Mouse (Mus musculus) retina, postnatal 7 days (tissue): Measurements from ENCODE around the gene Gpr55.

Experiments used
- DNase-seq: peaks from one replicate; pipeline ENCODE4 v3.0.0-alpha.2; 2012; ENCODE audit warnings: low read depth, low spot score

The Gpr55 gene

DNA sequence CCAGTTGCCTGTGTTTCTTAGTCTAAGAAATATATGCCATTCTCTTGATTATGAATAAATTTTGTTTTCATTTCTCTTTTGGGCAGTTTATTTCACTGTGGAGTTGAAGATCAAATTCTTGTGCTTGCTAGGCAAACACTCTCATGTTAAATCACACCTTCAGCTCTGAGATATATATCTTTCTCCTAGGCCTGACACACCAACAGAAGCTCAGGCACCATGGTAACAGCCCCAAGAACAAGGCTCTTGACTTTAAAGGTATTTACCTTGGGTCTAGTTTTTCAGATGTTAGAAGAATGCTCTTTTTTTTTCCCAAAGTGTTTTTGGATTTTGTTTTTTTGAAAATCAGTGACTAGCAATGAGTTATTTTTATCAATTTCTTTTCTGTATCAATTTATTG is 44.9 kb downstream of the Gpr55 start:
- DNase-seq = no peak

DNA sequence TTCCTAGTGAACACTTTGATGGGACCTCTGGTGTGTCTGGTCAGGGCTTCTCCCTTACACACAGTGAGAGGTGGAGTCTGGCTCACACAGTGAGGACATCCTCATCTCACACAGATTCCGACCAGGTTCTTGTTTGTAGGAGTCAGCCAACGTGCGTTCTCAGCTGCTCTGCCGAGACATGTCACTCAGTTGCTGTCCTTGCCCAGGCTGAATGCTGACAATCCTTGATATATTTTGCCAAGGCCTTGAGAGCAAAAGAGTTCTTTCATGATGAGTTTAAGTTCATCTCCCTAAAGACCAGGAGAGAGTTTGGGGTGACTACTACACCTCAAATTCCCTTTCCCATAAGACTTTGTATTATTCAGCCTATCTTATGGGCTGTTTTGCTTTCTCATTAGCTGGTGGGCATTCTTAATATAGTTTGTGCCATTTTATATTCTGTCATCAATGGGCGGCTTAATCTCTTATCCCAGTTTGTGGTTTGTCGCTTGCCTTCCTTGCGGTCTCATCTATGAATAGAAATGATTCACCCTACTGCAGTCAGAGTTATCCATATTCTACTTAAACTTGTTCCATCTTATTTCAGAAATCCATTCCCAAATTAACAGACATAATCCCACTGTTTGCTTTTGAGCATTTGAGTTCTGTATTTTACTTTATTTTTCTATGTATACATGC is 47.6 kb downstream of the Gpr55 start:
- DNase-seq = no peak

DNA sequence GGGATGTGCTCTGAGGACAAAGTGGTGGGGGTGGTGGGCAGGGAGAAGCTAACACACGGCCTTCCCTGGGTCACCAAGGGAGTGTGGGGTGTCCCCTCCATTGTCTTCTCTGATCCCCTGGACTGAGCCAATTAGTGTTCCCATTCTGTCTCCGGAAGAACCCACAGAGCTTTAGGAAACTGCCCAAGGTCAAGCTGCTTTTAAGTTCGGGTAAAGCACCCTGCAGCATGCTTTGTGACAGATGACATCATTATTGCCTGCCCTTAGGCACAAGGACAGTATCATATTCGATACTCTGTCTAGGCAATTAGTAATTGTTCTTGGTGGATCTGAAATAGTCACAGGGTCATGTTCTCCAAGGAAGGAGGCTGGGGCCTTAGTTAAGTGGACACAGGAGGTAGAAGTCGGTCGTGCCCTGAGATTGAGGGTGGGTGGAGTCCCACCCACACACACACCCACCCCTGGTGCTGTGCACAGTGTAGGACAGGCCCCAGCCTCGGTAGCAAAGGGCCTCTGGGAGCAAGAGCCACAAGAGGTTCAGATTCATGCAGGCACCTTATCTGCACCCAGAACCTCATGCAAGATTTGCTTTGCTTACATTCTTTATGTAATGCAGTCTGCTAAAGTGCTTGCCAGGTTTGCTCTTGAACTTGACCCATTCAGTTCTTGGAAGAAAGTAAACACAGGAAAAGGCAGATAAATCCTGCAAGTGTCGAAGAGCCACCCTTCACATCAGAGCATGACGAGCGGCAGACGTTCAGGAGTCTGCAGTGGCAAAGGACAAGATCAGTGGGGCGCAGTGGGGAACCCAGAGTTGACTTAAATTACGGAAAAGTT is 51.8 kb downstream of the Gpr55 start:
- DNase-seq = no peak

DNA sequence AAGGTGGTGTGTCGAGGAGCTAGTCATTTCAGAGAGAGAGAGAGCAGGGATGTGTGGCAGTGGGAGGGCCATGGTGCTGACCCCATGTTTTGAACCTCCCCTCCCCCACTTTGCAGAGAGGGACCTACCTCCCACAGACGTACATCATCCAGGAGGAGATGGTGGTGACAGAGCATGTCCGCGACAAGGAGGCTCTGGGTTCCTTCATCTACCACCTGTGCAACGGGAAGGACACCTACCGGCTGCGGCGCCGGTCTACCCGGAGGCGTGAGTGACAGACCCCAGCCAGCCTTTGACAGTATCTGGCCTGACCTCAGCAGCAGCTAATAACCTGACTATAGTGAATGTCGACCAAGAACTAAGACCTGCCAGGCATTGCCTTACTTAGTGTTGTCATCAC is 53.9 kb downstream of the Gpr55 start:
- no peak for DNase-seq

DNA sequence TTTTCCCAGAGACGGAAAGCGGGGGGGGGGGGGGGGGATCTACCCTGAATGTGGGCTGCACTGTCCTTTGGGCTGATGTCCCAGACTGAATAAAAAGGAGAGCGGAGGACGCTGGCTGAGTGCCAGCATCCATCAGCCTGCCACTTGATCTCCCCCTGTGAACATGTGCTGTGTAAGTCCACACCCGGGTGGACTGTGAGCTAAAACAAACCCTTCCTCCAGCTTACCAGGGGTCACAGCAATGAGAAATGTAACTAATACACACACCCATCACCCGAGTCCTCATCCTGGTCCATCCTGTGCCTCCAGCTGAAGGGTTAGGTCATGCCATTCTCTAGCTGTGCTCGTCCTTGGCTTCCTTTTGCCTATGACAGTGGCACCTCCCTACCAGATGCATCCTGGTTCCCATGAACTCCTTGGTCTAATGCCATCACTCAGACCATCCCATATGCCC is 58.7 kb downstream of the Gpr55 start:
- no peak for DNase-seq

DNA sequence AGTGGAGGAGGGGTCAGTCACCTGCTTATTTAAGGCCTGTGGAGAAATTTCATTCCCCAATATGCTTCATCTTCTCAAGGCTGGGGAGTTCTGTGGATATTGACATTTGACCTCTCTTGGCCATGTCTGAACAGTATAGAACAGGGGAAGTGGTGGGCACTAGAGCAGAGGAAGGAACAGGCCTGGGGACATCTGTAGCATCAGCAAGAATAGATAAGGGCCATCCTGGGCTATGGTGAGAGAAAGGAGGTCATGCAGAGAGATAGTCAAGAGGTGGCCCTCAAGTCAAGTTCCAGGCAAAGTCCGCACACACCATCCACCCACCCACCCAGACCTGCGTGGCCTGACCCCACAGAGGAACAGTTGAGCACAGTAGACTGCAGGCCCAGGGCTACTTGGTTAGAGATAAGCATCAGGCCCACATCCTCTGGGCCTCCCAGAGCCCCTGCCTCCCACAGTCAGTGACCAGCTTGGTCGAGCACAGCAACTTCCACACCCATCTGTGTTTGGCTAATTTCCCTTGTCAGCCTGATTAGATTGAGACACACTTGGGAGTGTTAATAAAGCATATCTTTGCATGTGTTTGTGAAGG is 59.2 kb downstream of the Gpr55 start:
- no peak for DNase-seq

DNA sequence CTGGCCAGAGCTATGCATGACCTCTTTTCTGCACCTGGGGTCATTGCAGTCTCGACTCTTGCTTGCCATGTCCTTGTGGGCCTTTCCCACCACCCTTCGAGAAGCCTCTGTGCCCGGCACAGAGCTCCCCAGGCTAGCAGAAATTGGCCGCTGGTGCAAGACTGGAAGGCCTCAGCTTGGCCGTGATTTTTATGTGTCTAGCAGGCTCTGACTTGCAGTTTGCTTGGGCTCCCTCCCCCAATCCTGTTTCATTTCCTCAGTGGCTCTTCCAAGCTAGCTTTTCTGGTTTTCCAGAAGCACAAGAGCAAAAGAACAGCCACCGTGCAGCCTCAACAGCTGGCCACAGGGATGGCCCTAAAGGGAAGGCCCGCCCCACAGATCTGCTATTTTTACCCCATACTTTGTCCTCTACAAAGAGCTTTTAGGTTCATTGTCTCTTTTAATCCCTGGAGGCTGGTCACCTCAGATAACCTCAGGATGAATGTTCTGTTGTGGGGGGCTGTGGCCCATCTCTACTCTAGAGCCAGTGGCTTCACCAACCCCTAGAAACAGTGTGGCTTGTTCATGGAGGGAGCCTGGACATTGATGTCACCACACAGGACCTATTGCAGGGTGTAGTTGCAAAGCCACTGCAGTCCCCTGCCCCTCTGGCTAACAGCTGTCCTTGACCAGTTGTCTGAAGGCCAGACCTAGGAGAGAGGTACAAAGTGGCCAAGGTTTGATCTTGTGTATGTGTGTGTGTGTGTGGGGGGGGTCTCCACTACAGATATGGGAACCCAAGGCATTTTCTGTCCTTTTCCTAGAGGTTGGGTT is 60.1 kb downstream of the Gpr55 start:
- no peak for DNase-seq

DNA sequence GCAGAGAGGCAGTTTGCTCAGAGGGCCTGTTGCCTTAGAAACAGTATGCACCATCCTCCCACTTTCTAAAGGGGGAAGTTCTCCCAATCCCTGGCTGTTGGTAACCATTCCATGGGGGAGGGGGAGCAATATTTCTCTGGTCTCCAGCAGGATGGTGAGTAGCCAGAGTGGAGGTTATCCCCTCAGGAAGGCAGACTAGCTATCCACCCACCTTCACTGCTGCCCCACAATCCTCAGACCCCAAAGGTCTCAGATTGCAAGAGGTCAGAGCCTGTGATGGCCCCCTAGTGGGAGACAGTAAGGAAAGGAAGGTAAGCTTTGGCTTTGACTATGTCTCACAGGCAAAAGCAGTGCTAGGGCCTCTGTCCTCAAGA is 61.4 kb downstream of the Gpr55 start:
- no peak for DNase-seq

DNA sequence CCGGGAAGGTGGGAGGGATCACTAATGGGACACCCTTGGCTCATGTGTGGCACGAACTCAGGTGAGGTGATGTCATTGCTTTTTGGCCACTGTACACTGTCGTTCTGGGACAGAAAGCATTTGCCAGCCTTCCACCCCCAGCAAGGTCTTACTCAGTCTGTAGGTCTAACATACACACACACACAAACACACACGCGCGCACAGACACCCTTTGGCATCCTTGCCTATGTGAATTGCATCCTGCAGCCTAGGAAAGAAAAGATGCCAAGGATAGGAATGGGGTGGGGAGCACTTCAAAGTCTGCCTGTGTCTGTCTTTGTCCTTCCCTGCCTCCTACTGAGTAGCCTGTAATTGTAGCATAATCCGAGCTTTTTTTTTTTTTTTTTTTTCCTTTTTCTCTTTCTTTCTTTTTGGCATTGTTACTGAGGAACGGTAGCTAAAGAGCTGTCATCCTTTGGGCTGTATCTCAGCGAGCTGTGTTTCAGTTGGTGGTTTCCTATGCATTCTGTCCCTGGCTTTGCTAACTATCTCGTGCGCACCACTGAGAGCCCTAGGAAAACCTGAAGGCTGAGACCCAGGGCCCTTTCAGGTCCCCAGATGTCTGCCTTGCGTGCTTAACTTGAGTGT is 61.9 kb downstream of the Gpr55 start:
- no peak for DNase-seq

DNA sequence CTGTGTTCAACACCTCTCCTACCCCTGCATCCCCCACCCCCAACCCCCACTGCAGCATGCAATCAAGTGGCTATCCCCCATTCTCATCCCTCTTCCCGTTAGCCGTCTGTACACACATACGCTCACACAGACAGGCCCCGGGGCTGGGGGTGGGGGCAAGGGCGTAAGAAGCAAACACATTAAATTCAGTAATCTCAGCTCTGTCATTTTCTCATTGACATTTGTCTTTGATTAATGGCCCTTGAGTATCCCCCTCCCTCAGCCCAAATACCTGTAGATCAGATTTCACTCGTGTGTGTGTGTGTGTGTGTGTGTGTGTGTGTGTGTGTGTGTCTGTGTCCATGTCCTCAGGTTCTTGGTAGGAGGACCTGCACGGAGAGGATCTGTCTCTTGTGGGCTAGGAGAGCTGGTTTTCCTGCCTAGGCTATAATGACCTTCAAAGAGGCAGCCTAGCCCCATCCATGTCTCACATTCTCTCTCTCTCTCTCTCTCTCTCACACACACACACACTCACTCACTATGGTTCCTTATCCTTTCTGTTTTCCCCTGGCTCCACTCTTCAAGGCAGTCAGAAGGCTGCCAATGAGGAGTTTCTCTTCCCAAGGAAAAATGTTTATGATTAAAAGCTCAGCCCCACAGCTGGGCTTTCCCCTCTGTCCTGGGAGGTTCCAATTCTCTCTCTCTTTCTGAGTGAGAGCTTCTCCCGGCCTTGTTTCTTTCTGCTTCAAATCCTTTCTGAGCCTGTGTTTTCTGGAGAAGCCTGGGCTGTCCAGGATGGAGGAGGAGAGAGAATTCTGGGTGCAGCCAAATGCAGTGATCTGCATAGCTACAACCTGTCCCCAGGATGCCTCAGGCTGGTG is 62.7 kb downstream of the Gpr55 start:
- DNase-seq = no peak

DNA sequence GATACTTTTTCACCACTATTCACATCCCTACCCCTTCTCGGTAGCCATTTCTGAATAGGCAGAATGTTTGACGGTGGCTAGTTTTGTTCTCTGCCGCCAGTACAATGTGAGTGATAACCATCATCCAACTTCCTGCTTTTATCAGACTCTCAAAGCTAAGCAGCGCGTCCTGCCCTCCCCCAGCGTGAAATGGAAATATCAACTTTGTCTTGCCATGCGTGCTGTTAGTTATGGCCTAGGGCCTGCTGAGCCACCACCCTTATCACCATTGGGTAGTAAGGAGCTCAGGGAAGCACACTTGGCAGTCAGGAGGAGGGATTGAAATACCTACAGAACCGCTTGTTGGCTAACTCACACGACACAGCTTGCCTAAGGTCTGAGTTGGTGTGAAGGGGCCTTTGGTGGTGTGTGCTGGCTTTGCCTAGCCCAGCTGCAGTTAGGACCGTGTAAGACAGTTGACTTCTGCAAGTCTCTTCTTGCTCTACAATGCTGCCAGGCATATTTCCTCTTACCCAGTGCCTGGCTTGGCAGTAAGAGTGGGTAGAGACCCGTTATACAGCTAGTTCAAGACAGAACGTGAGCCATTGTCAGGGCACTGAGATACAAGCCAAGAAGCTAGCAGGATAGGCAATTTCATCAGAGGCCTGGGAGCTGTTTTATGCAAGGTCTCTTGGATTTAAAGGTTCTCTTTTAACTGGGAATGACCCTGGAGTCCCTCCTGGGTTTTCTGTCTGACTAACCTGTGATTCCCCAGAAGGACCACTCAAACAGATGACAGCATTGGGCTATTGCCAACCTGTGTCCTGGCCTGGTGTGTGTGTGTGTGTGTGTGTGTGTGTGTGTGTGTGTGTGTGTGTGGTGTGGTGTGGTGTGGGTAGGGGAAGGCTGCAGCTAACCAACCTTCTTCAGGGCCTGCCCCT is 63.8 kb downstream of the Gpr55 start:
- DNase-seq = no peak

DNA sequence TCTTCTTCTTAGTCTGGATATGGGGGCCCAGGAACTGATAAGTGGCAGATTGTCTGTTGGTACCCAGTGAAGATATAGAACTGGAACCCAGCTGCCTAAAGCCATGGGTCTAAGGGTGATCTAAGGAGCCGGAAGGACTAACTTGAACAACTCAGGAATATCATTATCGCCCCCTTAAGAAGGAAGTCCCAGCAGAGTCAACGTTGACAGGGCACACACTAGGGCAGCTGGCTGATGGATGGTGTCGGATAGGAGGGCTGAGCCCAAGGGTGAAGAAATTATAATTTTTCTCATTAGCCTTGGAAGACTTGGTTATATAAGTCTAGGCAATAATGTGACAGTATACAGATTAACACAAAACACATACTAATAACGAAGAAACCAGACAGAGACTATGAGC is 64.7 kb downstream of the Gpr55 start:
- DNase-seq = no peak

DNA sequence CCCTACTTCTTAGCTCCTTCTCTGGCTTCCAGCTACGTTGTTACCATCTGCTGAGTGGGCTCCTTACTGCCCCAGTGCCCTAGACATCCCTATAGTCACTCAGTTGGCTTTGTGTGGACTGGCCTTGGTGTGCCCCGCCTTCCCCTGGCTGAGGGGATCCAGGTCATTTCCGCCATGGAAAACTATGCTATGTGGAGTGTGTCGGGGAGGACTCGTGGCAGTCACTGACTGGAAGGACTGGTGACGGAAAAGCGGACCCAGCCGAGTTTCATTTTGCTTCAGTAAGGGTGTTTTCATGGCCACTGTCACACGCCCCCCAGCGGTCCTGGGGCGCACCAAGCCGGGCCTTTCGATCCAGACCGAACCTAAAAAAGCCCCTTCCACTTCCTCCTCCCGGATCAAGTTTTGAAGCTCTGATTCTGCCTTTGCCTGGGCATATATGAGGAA is 65.4 kb downstream of the Gpr55 start:
- no peak for DNase-seq

DNA sequence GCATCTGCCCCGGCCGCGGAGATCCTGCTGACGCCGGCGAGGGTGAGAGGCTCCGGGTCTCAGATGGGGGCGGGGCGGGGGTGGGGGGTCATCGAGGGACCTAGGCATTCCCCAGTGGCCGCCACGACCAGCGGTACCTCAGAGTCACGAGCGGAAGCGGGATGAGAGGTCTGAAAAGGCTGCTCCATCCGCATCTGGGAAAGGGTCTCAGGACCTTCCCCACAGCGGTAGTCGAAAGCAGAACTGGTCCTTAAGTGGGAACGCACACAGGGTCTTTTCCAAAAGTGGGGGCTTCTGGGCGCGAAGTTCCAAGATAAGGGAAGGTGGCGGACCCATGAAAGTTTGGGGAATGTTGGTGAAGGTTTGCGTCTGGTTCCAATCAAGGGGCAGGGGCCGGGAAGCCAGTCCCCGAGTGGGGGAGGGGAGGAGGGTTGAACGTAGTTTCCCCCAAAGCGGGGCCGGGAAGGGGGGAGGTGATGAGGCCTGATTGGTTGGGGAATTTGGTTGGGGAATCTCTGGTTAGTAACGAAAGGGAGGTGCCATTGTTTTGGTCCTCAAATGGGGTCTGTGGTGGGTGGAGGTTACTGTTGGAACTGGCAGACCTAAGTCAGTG is 66.0 kb downstream of the Gpr55 start:
- no peak for DNase-seq

DNA sequence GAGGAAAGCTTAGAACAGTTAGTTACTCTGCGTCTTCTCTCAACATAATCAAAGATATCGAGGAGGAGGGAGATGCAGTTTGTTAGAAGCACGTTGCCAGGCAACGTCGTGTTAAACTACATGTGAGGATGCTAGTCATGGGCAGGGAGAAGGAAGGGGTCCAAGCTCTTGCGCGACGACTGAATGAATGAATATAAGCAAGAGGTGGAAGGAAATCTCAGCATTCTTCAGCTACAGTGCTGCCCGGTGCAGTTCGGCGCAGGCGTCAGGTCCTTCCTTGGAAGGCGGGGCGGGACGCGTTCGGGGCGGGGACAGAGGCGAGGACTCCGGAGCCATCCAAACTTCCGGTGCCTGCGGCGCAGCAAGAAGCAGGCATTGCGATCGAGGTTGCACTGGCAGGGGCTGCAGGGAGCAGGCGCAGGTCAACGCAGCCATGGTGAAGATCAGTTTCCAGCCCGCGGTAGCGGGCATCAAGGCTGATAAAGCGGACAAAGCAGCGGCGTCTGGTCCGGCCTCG is 66.5 kb downstream of the Gpr55 start, which contains the start of gene Itm2c:
Itm2c (plus strand) TSS at position 51 of the 517 bp plus-strand sequence.
- no peak for DNase-seq
